Mouse (Mus musculus) thymus, postnatal 4 days (tissue): Measurements from ENCODE around the gene Il11ra1.
"Not testable (repeated sequence)": the region's sequence is repeated elsewhere in the genome, so short reads cannot be mapped to it uniquely, and the experiment has no call there.

Experiments used
- DNase-seq: peaks from one replicate; pipeline ENCODE4 v3.0.0; 2021

Gene Il11ra1

GRCm38 (mm10) chr4:41783197-41783596 is 83.4 kb downstream of the Il11ra1 start:
- DNase-seq, result not testable (repeated sequence)
